Mouse (Mus musculus): ENCODE data around the gene 9530068E07Rik. TPM values are rescaled to one million over a fixed set of nuclear protein-coding genes. Genes with fewer than 3 reads are reported as not detected.
A peak's percentile ranks its signal among the peaks of the same experiment; 100 is the strongest.

The 9530068E07Rik gene
- polyA plus RNA-seq, 1 experiment from 2014 or later: 124 TPM

DNA sequence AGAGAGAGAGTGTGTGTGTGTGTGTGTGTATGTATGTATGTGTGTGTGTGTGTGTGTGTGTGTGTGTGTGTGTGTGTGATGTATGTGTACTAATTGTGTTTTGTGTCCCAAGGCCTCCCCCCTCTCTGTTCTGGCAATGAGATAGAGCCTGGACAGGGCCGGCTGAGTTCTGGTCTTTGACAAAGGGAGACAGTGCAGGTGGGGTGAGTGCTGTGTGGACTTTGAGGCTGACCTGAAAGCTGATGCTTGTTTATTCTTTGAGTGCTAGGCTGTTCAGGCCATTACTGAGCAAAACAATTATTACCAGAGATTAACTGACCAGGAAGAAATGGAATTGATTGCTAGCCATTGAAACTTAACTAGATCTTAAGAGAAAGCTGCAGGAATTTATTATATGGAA is 6.3 kb downstream of the 9530068E07Rik start:
- H3K4me2 ChIP-seq (ENCODE audit: low read length): no peak overlapping the region
- no peak for ATAC-seq
- 44% methylated on average over 1 of the region's 1 CpGs for WGBS
- H3K9me3 ChIP-seq (replicated peaks; ENCODE audit: control insufficient read depth, low read length): no peaks in the 10 kb centered on the region; the same call in 1 of the 2 replicates
- H3K9ac ChIP-seq (ENCODE audit: low read length): no peak overlapping the region
- DNase-seq (ENCODE audit: low spot score): no peak
- H3K4me3 ChIP-seq (ENCODE audit: low read depth, low read length): no peak overlapping the region
- H3K36me3 ChIP-seq (ENCODE audit: control insufficient read depth, insufficient read depth, low read length): peaks cover 45% of the 10 kb centered on the region
- H3K27me3 ChIP-seq (replicated peaks; ENCODE audit: control insufficient read depth, insufficient read depth, low read length): no peaks in the 10 kb centered on the region
- H3K27ac ChIP-seq (ENCODE audit: low read depth, low read length): no peak overlapping the region
- H3K4me1 ChIP-seq (ENCODE audit: control insufficient read depth, insufficient read depth, low read length): no peaks in the 10 kb centered on the region

DNA sequence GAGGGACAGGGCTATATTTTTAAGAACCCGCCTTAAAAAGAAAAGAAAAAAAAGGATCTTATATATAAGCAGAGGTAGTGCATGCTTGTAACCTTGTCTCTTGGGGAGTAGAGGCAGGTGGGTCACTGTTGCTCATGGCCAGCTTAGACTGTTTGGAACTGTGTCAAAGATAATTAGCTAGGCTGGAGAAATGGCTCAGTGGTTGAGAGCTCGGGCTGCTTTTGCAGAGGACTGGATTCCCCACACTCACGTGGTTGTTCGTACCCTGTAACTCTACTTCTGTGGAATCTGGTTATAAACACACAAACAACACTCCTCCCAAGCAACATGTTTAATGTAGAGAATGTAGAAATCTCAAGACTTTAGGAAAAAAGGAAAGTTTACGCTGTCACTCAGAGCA is 8.0 kb downstream of the 9530068E07Rik start:
- peaks cover 61% of the 10 kb centered on the region for H3K36me3 ChIP-seq (ENCODE audit: control insufficient read depth, insufficient read depth, low read length)
- H3K4me3 ChIP-seq (ENCODE audit: low read depth, low read length): no peak overlapping the region
- H3K27me3 ChIP-seq (replicated peaks; ENCODE audit: control insufficient read depth, insufficient read depth, low read length): no peaks in the 10 kb centered on the region
- ATAC-seq (no peak), DNase-seq (ENCODE audit: low spot score) (no peak)
- H3K4me2 ChIP-seq (ENCODE audit: low read length): no peak overlapping the region
- H3K4me1 ChIP-seq (ENCODE audit: control insufficient read depth, insufficient read depth, low read length): no peaks in the 10 kb centered on the region
- no peaks in the 10 kb centered on the region for H3K9me3 ChIP-seq (replicated peaks; ENCODE audit: control insufficient read depth, low read length)
- no peak overlapping the region for H3K27ac ChIP-seq (ENCODE audit: low read depth, low read length)
- 97% methylated on average over 5 of the region's 5 CpGs for WGBS
- no peak overlapping the region for H3K9ac ChIP-seq (ENCODE audit: low read length)

DNA sequence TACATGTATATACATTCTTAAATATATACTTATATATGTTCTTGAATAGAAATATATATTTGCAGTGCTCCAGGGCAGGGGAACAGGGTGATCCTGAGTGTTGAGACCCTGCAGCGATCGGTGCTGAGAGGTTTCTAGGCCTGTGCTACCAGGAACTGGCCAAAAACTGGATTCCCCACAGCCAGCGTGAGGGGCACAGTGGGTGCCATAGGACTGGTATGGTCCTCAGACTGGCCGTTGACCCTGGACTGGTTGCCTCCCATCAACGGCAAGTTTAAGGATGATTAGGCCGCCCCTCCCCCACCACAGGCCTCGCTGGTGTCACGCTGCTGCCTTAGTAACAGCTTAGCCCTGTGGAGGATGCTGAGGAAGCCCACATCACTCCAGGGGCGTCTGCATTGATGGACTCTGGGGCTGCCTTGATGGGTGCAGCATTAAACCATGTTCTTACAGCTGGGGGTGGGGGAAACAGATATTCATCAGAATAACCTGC is 9.0 kb downstream of the 9530068E07Rik start:
- Histone ChIP-seq H3K4me3 (ENCODE audit: low read depth, low read length) (no peak overlapping the region), H3K36me3 (ENCODE audit: control insufficient read depth, insufficient read depth, low read length) (peaks cover 66% of the 10 kb centered on the region), H3K9ac (ENCODE audit: low read length) (no peak overlapping the region), H3K27ac (ENCODE audit: low read depth, low read length) (no peak overlapping the region), H3K9me3 (replicated peaks; ENCODE audit: control insufficient read depth, low read length) (no peaks in the 10 kb centered on the region), H3K4me1 (ENCODE audit: control insufficient read depth, insufficient read depth, low read length) (no peaks in the 10 kb centered on the region), H3K27me3 (replicated peaks; ENCODE audit: control insufficient read depth, insufficient read depth, low read length) (no peaks in the 10 kb centered on the region), H3K4me2 (ENCODE audit: low read length) (no peak overlapping the region)
- DNase-seq (ENCODE audit: low spot score) (no peak), ATAC-seq (no peak)
- WGBS: 80% methylated on average over 9 of the region's 9 CpGs

DNA sequence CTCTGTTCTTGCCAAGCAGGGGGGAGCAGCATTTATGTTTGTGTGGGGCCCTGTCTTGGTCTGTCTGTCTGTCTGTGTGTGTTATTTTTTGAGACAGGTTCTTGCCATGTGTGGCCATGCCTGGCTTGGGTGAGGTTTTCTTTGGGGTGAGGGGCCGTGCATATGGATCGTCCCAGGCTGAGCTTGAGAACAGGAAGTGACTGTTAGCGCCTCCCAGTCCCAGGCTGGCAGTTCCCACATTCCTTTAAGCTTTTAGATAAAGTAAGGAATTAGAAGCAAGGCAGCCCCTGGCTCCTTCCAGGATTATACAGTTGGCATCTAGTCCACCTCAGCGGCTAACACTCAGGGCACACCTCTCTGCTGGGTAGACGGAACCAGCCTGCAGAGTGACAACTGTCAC is 13.1 kb downstream of the 9530068E07Rik start:
- Histone ChIP-seq H3K4me2 (ENCODE audit: low read length) (no peak overlapping the region), H3K27me3 (replicated peaks; ENCODE audit: control insufficient read depth, insufficient read depth, low read length) (no peaks in the 10 kb centered on the region), H3K36me3 (ENCODE audit: control insufficient read depth, insufficient read depth, low read length) (peaks cover 47% of the 10 kb centered on the region), H3K9me3 (replicated peaks; ENCODE audit: control insufficient read depth, low read length) (no peaks in the 10 kb centered on the region), H3K4me1 (ENCODE audit: control insufficient read depth, insufficient read depth, low read length) (no peaks in the 10 kb centered on the region), H3K9ac (ENCODE audit: low read length) (no peak overlapping the region), H3K4me3 (ENCODE audit: low read depth, low read length) (no peak overlapping the region), H3K27ac (ENCODE audit: low read depth, low read length) (no peak overlapping the region)
- WGBS: 92% methylated on average over 5 of the region's 5 CpGs
- DNase-seq (ENCODE audit: low spot score) (no peak), ATAC-seq (no peak)

DNA sequence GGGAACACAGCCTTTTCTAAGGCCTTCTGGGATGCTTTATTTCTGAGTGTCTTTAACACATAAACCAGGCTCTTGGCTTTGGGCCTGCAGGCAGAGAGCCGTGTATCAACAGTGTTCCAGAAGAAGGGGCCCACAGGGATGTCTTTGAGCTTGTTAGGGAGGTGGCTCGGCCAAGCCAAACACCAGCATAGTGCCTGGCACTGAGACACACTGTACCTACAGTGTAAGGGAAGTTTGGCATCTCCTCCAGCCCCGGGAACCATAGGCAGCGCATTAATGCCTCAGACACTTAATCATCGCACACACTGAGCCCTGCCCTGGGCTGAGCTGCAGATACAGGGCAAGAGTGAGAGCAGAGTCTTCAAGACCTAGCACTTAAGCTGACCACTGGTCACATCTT is 22.1 kb downstream of the 9530068E07Rik start:
- no peaks in the 10 kb centered on the region for H3K36me3 ChIP-seq (ENCODE audit: control insufficient read depth, insufficient read depth, low read length)
- H3K9ac ChIP-seq (ENCODE audit: low read length): no peak overlapping the region
- DNase-seq (ENCODE audit: low spot score) (no peak), ATAC-seq (no peak)
- no peak overlapping the region for H3K27ac ChIP-seq (ENCODE audit: low read depth, low read length)
- no peak overlapping the region for H3K4me3 ChIP-seq (ENCODE audit: low read depth, low read length)
- no peaks in the 10 kb centered on the region for H3K4me1 ChIP-seq (ENCODE audit: control insufficient read depth, insufficient read depth, low read length)
- no peaks in the 10 kb centered on the region for H3K9me3 ChIP-seq (replicated peaks; ENCODE audit: control insufficient read depth, low read length)
- H3K27me3 ChIP-seq (replicated peaks; ENCODE audit: control insufficient read depth, insufficient read depth, low read length): no peaks in the 10 kb centered on the region
- 77% methylated on average over 5 of the region's 5 CpGs for WGBS
- no peak overlapping the region for H3K4me2 ChIP-seq (ENCODE audit: low read length)

DNA sequence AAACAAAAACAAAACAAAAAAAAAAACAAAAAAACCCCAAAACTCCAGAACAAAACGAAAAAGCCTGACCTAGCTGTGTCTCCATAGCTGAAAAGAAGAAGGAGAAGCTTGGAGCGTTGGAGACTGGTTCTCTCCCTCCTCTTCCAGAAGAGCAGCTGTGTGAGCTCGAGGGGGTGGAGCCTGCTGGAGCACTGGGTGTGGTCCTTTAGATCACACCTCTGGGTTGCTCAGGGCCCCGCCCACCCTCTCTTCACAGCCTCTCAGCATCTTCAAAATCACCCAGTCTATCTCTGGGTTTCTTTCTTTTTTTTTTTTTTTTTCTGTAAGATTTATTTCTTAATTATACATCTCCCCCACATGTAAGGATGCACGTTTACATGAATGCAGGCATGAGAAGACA is 23.0 kb downstream of the 9530068E07Rik start:
- 48% methylated on average over 5 of the region's 5 CpGs for WGBS
- no peak overlapping the region for H3K9ac ChIP-seq (ENCODE audit: low read length)
- no peaks in the 10 kb centered on the region for H3K27me3 ChIP-seq (replicated peaks; ENCODE audit: control insufficient read depth, insufficient read depth, low read length)
- H3K9me3 ChIP-seq (replicated peaks; ENCODE audit: control insufficient read depth, low read length): no peaks in the 10 kb centered on the region
- H3K4me1 ChIP-seq (ENCODE audit: control insufficient read depth, insufficient read depth, low read length): no peaks in the 10 kb centered on the region
- H3K36me3 ChIP-seq (ENCODE audit: control insufficient read depth, insufficient read depth, low read length): no peaks in the 10 kb centered on the region
- no peak overlapping the region for H3K27ac ChIP-seq (ENCODE audit: low read depth, low read length)
- no peak for DNase-seq (ENCODE audit: low spot score)
- no peak overlapping the region for H3K4me3 ChIP-seq (ENCODE audit: low read depth, low read length)
- H3K4me2 ChIP-seq (ENCODE audit: low read length): no peak overlapping the region
- no peak for ATAC-seq

DNA sequence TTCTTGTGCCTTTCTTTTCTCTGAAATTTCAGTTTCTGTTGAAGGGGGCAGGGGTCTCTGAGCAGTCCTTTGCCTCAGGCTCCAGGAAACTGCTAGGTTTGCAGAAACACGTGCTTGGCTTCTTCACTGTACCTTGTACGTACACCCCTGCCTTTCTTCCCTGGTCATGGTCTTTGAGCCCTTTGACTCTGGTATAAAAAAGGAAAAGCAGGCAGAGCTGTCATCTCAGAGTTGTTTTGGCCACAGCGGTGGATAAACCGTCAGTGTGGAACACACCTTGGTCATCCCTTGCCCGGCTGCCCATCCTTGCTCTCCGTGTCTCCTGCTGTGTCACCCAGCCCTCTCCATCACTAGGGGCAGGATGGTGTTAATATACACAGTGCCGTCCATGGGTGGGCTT is 23.6 kb downstream of the 9530068E07Rik start:
- Histone ChIP-seq H3K9ac (ENCODE audit: low read length) (no peak overlapping the region), H3K27me3 (replicated peaks; ENCODE audit: control insufficient read depth, insufficient read depth, low read length) (no peaks in the 10 kb centered on the region), H3K4me2 (ENCODE audit: low read length) (no peak overlapping the region), H3K36me3 (ENCODE audit: control insufficient read depth, insufficient read depth, low read length) (no peaks in the 10 kb centered on the region), H3K4me1 (ENCODE audit: control insufficient read depth, insufficient read depth, low read length) (no peaks in the 10 kb centered on the region), H3K9me3 (replicated peaks; ENCODE audit: control insufficient read depth, low read length) (no peaks in the 10 kb centered on the region), H3K27ac (ENCODE audit: low read depth, low read length) (no peak overlapping the region), H3K4me3 (ENCODE audit: low read depth, low read length) (no peak overlapping the region)
- ATAC-seq: no peak
- DNase-seq (ENCODE audit: low spot score): no peak
- WGBS: 82% methylated on average over 7 of the region's 7 CpGs

DNA sequence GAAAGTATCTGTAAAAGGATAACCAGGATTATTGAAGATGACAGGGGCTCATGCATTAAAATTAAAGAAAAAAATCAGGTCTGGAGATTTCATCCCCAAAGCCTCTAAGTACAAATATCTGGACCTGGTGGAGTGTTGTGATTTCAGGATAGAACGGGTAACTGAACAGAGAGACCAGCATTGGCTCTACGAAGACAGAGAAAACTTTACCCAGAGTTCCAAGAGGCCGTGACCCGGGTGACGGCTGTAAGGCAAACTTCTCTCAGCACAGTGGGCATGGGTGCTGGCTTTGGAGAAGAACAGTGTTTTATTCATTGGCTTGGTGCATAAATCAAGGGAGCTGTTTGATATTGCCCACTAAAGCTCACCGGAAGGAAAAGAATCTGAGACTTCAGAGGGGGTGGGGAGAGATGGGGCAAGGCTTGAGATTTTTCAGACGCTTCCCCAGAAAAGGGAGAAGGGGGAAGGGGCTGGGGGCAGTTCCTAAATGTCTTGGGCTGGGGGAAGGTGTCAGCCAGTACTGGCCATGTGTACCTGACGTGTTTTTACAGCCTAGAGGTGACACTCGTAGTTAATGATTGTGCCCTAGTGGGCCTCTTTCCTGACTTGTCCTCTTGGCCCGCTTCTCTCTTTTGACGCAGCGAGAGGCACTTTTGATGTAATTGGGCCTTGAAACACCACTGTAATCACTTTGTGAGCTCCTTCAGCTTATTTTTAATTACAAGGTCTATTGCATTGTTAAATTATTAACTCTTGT is 24.2 kb downstream of the 9530068E07Rik start:
- no peak for DNase-seq (ENCODE audit: low spot score)
- WGBS: 71% methylated on average over 12 of the region's 12 CpGs
- Histone ChIP-seq H3K27ac (ENCODE audit: low read depth, low read length) (no peak overlapping the region), H3K4me3 (ENCODE audit: low read depth, low read length) (no peak overlapping the region), H3K4me2 (ENCODE audit: low read length) (no peak overlapping the region), H3K27me3 (replicated peaks; ENCODE audit: control insufficient read depth, insufficient read depth, low read length) (no peaks in the 10 kb centered on the region), H3K36me3 (ENCODE audit: control insufficient read depth, insufficient read depth, low read length) (no peaks in the 10 kb centered on the region), H3K4me1 (ENCODE audit: control insufficient read depth, insufficient read depth, low read length) (no peaks in the 10 kb centered on the region), H3K9ac (ENCODE audit: low read length) (no peak overlapping the region), H3K9me3 (replicated peaks; ENCODE audit: control insufficient read depth, low read length) (no peaks in the 10 kb centered on the region)
- ATAC-seq: no peak

DNA sequence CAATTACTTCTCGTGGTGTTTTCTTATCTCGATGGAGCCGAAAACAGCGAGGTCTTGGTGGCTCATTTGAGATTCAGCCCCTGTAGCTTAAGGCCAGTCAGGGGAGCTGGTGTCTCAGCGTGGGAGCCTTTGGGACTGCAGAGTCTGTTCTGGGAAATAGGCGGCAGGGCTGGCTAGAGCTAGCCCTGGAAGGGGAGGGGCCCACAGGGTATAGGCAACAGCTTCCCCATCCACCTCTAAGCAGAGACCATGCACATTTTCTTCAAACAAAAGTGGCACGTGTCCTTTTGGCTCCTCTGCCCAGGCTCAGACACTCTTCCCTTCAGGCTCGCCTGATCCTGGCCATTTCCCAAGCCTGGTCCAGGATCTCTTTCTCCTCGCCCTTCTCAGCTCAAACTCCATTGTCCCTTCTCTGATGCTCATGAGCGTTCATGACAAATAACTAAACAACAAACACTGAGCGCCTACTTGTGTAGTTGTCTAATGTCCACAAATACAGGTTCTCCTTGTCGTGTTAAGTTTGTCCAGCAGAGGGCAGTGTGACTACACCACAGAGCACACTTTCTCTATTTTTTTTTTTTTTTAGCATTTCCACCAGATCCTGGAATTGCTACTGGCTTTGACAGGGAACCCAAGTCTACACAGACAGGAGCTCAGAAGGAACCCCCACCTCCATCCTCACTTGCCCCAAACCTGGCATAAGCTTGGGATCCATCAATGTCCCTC is 25.0 kb downstream of the 9530068E07Rik start:
- Histone ChIP-seq H3K9me3 (replicated peaks; ENCODE audit: control insufficient read depth, low read length) (no peaks in the 10 kb centered on the region), H3K27ac (ENCODE audit: low read depth, low read length) (no peak overlapping the region), H3K4me3 (ENCODE audit: low read depth, low read length) (no peak overlapping the region), H3K36me3 (ENCODE audit: control insufficient read depth, insufficient read depth, low read length) (no peaks in the 10 kb centered on the region), H3K27me3 (replicated peaks; ENCODE audit: control insufficient read depth, insufficient read depth, low read length) (no peaks in the 10 kb centered on the region), H3K4me1 (ENCODE audit: control insufficient read depth, insufficient read depth, low read length) (no peaks in the 10 kb centered on the region), H3K4me2 (ENCODE audit: low read length) (no peak overlapping the region), H3K9ac (ENCODE audit: low read length) (no peak overlapping the region)
- DNase-seq (ENCODE audit: low spot score) (peak; percentile 86), ATAC-seq (peak; percentile 32; the same call in 1 of the 2 replicates)
- WGBS: 27% methylated on average over 12 of the region's 12 CpGs
